Mouse (Mus musculus) urinary bladder, postnatal 25 days (tissue): ENCODE results near the gene Cort.
"Not testable (repeated sequence)": the region's sequence is repeated elsewhere in the genome, so short reads cannot be mapped to it uniquely, and the experiment has no call there.

Experiments used
- DNase-seq: peaks from one replicate; pipeline ENCODE4 v3.0.0; 2022; ENCODE audit warnings: low spot score

Gene Cort

DNA sequence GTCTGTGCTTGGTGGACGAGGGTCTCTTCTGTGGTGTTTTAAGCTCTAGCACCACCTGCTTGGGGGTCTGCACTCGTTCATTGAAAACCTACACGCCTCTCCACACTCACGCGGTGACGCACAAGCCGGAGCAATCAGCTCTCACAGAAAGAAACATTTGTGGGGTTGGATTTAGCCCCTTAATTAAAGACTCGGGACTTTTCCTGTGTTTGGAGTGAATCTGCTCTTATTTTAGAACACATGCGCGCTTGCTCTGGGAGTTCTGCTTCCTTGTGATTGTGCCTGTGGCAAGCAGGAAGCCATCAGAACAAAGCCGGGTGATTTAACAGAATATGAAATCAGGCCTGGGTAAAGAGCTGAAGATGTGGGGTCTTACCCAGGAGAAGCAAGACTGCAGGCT is at the start of gene Cort:
TSS of gene Cort (minus strand) at position 101 of the 400 bp plus-strand sequence.
- DNase-seq, result no peak

DNA sequence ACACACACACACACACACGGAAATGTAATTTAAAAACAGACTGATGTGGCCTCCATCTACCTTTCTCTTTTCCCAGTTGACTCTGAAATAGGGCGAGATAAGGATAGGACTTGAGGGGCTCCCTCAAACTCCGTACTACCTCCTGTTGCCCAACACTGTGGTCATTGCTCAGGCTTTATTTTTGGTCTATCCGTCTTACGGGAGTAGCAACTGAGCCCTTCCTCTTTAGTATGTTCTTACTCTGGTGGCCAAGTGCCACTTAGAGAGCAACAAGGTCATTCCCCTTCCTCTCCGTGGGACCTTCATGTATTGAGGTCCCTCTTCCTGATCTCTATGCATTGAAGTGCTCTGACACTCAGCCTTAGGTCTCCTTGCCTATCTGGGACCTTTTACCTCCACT is 47.1 kb upstream of the Cort start:
- DNase-seq, result no peak

DNA sequence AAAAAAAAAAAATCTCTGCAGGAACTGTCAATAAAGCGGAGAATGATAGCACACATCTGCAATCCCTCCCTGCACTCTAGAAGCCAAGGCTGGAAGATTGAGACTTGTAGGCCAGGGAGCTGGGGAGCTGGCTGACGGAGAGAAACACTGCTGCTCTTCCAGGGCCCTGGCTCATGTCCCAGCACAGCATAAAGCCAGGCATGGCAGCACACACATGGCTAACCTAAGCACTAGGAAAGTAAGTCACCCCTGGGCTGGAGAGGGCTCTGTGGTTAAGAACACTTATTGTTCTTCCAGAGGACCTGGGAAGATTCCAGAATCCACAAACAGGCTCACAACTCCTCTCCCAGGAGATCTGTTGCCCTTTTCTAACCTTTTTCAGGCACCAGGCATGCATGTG is 46.1 kb upstream of the Cort start:
- DNase-seq, result no peak

DNA sequence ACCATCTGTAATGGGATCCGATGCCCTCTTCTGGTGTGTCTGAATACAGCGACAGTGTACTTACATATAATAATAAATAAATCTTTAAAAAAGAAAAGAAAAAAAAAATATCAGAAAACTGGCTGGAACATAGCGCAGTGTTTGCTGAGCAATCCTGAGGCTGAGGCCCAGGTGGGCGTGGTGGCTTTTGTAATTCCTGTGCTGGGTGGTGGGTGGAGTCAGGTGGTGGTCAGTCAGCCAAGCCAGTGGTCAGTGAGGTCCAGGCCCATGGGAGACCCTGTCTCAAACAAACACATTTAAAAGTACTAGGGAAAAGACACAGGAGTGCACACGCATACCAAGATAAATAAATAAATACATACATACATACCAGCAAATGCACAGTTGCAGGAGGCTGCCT is 45.5 kb upstream of the Cort start:
- DNase-seq, result no peak

DNA sequence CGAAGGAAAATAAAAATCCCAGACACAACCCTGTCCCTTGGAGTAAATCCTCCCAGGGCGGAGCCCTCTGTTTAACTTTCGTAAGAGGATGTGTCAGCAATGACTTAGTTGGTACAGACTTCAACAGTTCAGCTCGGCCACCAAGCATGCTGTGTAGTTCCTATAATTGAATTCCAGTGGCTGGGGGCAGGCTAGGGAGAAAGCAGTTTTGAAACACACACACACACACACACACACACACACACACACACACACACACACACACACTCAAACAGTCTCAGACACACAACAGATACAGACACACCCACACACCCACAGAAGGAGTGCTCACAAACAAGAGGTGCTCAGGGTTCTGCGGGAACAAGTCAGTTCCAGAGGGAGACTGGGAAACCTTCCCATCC is 45.0 kb upstream of the Cort start:
- no peak for DNase-seq

DNA sequence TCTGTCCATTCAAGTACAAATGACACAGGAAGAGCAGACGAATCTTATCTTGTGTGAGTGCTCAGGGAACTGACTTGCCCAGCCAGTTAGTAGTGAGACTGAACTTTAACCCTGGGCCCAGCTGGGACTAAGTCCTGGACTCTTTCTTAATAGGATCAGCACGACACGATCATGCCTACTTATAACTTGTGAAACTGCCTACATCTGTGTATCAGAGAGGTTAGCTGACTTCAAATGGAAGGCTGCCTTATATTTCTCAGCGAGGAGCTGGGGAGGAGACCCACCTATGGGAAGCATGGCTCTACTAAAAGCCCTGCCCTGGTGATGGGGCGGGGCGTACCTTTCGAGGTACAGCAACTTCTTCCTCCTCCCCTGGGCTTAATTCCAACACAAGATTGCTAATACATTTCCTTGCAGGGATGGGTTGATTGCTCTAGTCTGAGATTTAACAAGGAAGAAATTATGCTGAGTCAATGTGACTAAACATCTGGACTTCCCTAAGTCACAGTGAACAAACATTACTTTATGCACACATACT is 43.9 kb upstream of the Cort start:
- DNase-seq, result peak; percentile 46

DNA sequence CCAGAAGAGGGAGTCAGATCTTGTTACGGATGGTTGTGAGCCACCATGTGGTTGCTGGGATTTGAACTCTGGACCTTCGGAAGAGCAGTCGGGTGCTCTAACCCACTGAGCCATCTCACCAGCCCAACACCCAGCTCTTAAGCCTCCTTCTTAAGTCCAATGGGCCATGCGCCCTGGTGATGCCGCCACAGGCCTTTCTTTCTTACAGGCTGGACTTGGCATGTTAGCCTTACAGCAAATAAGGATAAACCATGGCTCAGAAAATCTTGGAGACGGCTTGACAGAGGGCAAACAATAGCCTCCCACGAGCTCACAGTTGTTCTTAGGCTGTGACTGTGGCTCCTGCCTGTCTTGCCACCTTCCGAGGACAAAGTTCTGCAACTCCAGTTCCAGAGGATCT is 43.4 kb upstream of the Cort start:
- not testable (repeated sequence) for DNase-seq

DNA sequence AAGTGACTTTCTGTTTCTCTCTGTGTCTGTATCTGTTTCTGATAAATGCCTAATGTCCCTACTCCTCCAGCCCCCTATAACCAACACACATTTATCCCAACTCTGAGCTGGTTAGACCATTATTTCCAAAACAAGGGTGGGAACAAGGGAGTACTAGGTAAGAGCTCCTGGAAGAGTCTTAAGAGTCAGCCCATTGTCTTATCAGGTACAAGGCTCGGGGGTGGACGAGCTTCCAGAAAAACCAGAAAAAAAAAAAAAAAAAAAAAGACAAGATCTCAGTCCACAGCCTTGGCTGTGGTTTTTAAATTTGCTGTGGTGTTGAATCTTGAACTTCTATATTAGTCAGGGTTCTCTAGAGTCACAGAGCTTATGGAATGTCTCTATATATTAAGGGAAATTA is 41.5 kb upstream of the Cort start:
- DNase-seq, result no peak

DNA sequence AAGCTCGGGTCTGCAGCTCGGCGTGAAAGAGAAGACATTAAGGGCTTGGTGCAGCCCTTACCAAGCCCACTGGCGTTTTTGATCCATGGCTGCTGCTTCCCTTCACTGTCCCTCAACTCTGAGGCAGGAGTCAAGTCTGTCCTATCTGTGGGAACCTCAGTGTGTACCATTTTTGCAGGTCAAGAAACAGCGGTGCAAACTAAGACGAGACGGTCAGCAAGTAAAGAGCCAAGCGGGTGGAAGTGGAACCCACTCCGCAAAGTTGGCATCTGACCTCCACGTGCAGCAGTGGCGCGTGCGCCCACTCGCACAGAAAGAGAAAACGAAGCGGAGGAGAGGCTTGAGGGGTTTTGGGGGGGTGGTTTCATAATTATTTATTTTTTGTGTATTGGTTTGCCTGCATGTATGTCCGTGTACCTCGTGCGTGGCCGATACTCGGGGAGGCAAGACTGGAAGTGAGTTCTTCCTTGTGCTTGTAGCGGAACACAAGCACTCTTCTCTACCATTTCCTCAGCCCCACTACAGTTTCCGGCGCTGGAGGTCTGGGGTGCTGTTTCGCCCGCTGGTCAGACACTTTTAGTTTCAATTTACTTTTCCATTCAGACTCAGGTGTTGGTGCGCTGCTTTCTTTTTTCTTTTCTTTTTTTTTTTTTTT is 40.5 kb upstream of the Cort start:
- no peak for DNase-seq

DNA sequence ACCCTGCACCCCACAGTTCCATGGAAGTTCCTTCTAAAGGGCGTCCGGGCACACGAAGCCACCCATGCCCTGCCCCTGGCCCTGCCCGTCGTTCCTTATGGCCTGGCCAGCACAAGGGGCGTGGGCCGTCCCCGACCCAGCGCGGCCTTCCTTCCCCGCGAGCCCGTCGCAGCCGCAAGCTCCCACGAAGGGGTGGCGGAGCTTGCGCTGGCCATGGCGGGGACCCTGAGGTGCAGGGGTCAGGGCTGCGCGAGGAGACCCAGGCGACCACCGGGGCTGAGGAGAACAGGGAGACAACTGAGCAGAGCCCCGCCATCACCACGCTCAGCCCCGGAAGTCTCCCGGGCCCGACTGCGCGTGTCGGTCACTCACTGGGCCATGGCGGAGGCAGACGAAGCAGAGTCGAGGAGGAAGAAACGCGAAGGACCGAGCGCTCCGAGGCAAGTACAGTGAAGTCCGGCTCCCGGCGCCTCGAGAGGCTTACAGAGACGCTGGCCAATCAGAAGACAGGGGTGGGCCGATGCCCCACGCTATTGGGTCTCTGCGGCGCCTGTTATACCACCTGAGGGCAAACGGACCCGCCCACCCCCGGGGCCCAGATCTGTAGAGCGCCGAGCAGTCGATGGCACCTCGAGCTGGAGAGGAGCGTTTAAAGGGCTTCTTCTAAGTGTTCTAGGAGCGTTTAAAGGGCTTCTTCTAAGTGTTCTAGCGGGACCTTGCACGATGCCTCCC is 39.8 kb upstream of the Cort start, which contains the start of gene Pgd:
TSS of gene Pgd (minus strand) at position 557 of the 732 bp plus-strand sequence.
- DNase-seq, result peak; percentile 91

DNA sequence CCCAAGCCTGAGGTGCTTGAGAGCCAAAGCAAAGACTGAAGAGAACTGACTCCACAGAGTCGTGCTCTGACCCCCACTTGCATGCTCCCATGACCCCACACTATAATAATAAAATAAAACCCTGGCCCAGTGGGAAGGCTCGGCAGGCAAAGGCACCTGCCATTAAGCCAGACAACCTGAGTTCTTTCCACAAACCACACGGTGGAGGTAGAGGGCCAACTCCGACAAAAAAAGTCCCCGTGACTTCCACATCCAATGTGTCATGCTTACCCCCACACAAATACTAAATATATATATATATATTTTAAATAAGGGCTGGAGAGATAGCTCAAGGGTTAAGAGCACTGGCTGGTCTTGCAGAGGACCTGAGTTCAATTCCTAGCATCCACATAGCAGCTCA is 37.6 kb upstream of the Cort start:
- no peak for DNase-seq

DNA sequence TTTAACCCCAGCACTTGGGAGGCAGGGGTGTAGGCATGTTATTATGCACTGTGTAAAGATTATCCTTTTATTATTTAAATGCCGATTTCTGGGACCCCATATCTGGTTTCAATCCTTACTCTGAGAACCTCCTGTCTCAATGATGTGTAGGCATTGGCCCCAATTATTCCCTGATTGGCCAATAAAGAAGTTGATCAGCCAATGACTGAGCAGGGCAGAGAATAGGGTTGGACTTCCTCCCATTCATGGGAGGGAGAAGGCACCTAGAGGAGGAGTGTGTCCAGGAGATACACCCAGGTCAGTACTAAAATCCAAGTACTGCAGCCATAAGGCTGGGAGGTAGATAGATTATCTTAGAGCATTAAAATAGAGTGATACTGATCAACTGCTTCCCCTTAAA is 36.6 kb upstream of the Cort start:
- no peak for DNase-seq

DNA sequence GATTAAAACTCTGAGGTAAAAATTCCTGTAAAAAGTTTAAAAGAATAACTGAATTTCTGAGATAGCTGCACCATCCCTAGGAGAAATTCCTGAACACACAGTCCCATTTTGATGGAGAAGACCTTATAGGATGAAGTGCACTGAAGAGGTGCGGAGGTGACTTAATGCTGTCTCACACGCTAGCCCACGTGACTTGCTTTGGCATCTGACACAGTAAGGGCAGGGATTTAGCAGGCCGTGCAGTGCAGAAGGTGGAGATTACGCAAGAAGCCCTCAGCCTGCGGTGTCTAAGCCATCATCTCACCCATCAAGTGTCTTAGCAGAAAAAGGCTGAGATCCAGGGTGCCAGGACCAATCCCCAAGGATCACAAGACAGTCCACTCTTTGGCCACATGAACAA is 34.6 kb upstream of the Cort start:
- DNase-seq, result no peak

DNA sequence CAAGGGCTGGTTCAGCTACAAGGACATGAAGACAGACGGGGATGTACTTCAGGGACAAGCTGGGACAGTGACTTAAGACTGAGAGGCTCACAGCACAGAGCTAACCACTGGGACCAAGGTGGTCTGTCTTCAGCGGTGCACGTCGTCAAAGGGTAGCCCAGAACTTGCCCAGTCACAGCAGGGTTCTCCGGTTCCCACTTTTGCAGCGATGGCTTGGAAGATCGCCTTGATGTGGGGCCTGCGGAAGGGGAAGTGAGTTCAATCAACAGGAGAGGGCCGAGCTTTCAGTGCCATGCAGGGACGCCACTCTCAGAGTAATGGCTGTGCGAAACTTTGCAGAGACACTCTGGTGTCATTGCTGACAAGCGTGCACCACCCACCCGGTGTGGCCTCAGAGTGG is 33.3 kb upstream of the Cort start:
- no peak for DNase-seq

DNA sequence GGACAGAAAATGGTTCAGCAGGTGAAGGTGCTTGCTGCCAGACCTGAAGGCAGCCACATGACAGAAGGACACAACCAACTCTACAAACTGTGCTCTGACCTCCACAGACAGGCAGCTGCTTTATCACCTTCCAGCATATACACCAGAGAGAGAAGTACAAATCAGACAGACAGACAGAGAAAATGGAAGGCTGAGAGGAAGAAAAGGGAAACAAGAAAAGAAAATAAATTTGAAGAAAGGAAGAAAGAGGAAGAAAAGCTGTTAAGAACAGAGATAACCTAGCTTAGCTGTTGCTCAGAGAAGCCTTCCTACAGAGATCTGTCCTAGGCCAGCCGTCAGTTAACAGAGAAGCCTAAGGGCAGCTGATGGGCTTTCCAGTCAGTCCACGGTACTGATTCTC is 32.6 kb upstream of the Cort start:
- DNase-seq, result no peak

DNA sequence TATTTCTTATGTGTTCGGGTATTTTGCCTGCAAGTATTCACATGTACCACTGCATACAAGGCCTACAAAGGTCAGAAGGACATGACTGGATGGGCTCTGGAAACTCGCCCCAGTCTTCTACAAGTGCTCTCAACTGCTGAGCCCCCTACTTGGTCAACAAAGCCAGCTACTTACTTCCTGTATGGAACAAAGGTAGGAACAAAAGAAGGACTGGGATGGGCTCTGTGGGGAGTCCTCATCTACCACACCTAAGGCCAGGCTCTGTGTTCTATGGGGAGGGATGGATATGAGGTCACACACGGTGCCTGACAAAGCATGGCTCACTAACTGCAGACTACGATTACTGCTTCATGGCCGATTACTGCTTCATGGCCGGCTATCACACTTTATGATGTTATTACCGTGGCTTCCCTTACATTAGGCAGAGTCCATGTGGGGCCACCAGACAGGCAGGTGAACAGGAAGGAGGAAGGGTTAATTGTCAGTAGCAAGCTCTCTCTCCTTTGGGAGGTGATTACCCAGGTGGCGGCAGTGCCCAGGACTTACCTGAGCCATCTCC is 30.9 kb upstream of the Cort start:
- no peak for DNase-seq

DNA sequence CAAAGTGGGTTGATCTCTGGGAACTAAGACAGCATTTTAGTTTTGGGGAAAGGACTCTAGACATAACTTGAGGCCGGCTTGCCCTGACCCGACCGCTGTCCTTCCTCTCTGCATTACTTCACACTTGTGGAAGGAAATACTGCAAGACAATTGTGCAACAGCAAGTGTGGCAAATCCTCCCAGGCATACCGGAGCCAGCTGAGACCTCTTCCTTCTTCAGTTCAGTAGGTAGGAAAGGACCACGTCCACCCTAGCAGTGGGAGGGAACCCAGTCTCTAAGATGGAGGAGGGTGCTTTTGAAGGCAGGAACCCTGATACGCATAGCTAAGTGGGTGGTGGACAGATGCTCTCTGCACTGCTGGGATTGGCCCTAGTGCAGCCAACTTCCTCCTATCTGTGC is 29.1 kb upstream of the Cort start:
- DNase-seq, result no peak

DNA sequence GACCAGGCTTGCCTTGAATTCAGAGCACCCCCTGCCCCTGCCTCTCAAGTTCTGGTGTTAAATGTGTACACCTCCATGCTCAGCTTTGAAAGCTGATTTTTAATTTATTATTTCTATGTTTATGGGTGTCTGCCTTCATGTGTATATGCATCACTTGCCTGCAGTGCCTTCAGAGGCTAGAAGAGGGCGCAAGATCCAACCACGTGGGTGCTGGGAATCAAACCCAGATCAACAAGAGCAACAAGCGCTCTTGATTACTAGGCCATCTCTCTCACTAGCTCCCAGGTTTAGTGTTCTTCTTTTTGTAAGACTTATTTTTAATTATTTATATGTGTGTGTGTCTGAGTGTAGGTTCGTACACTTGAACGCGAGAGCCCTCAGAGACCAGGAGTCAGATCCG is 28.3 kb upstream of the Cort start:
- DNase-seq, result no peak

DNA sequence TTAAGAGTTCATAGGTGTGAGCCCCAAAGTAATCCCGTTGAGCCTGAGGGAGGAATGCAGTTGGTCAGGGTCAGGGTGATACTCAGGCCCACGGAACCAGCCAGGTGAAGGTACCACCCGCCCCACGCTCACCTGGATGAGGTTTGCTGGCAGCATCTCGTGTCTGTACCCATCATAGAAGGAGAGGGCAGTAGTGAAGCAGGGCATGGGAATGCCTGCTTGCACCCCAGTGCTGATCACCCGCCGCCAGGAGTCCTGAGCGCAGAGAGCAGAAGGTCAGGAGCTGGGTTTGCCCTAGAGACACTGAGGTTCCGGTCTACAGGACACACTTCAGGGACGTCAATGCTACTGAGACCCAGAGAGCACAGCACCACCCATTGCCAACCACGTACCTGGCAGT is 24.2 kb upstream of the Cort start:
- DNase-seq, result no peak

DNA sequence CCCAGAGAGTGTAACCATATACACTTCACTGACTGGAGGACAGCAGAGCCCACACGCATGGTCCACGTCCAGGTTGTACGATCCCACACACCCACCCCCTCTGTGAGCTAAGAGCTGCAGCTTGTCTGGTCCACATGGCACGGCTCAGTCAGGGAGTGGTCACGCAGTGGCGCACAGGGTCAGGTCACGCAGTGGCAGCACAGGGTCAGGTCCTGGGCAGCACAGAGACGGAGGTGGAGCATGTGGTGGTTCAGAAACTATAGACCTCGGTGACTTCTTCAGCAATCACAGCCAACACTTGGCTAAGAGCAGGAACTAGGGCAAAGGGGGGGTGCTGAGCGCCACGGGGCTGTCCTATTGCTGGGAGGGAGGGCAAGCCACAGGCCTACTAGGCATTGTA is 23.7 kb upstream of the Cort start:
- no peak for DNase-seq

DNA sequence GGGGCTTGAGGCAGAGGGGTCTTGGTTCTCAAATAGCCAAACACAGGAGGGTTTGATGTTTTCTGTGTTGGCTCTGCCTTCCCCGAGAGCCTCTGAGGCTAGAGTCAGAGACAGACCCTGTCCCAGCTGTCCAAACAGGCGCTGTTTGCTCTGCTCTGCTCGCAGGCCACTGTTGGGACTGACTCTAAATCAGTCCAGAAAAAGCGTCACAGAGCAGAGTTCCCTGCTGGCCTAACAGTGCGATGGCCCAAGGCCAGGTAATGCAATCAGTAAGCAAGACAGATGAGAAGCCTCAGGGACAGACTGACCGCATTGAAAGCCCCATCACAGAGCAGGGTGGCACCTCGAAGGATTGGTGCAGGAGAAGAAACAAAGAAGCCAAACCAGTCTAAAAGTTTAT is 23.0 kb upstream of the Cort start:
- DNase-seq, result no peak

DNA sequence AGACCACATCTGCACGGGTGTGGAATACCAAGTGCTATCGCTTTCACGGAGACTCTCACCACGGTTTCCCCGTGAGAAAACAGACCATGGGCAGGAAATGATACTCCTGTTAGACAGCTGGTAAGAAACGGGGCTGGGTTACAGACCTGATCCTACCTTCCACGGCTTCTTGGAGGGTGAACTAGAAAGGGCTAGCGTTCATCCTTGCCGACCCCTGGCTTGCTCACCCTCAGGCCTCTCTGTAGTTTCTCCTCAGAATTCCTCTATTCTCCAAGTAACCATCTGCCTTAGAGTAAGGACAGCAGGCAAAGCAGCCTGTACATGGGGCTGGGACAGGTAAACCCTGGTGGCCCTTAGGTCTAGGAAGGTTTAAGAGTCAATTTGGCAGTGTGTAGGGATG is 22.6 kb upstream of the Cort start:
- no peak for DNase-seq

DNA sequence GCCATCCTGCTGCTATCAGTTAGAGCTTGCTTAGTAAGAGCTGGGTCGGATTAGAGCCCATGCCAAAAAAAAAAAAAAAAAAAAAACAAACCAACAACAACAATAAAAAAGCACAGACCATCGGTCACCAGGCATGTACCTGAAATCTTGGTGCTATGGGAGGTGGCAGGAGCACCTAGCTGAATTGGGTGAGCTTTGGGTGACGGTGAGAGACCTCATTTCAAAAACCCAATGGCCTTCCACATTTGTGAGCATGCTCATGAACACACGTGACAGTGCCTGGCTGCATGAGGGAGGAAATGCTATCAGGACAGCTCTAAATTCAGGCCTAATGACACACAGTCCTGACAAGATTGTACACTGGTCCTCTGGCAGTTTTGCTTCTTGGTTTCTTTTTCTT is 21.5 kb upstream of the Cort start:
- DNase-seq, result no peak
